Mouse (Mus musculus): ENCODE results near the gene Plch2. TPM values are rescaled to one million over a fixed set of nuclear protein-coding genes. Genes with fewer than 3 reads are reported as not detected.

Plch2 gene
- total RNA-seq, 1 experiment from 2014 or later: 0.33 TPM

Other genes with a start within 250 kb of the Plch2 start
- 0.15 and 0.19 TPM in 2 replicates for gene Ttc34, start 219.3 kb downstream of the Plch2 start, total RNA-seq (2021)
- 0.68 and 1.6 TPM in 2 replicates for gene Mmel1, start 187.2 kb downstream of the Plch2 start, total RNA-seq (2021)
- gene Fam213b, start 157.6 kb downstream of the Plch2 start, total RNA-seq (2021): 51.9 and 52.6 TPM in 2 replicates
- gene Tnfrsf14, start 128.2 kb downstream of the Plch2 start, total RNA-seq (2021): 8.3 and 10.6 TPM in 2 replicates
- gene Hes5, start 95.9 kb downstream of the Plch2 start, total RNA-seq (2021): not detected in 2 replicates
- gene Pank4, start 92.7 kb downstream of the Plch2 start, total RNA-seq (2021): 27.9 and 30.2 TPM in 2 replicates
- 23.7 and 24.2 TPM in 2 replicates for gene Pex10, start 10.2 kb upstream of the Plch2 start, total RNA-seq (2021)
- gene Rer1, start 29.6 kb upstream of the Plch2 start, total RNA-seq (2021): 86.9 and 97.7 TPM in 2 replicates
- gene Morn1, start 29.8 kb upstream of the Plch2 start, total RNA-seq (2021): 7.3 and 8.3 TPM in 2 replicates
- gene Ski, start 165.8 kb upstream of the Plch2 start, total RNA-seq (2021): 66.2 and 70.1 TPM in 2 replicates
- 39.4 and 43.1 TPM in 2 replicates for gene Faap20, start 193.0 kb upstream of the Plch2 start, total RNA-seq (2021)